Mouse (Mus musculus) R1 (cell line): ENCODE measurements around the gene Rnf169.
"Not testable (repeated sequence)": the region's sequence is repeated elsewhere in the genome, so short reads cannot be mapped to it uniquely, and the experiment has no call there.

ENCODE experiments used
- DNase-seq: peaks from one replicate; pipeline ENCODE4 v3.0.0-alpha.2; 2018; ENCODE audit warnings: low read depth, low spot score

Rnf169 gene

DNA sequence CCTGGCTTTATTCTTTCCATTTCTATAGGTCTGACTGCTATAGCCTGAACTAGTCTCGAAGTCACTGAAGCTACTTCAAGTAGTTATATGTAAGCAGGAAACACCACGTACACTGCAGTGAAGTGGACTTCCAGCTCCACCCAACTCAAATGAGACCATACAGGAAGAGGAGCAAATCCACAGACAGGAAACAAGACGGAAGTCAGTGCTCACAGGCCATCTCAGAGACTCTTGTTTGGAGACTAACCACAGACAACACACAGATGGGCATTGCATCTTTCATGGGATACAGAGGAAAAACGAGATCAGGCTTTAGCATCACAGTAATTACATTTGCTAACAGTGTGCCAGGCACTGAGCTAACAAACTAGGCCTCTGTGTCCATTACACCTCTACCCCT lies 33.9 kb downstream of the Rnf169 start:
- peak; percentile 39 for DNase-seq

GRCm38 (mm10) chr7:99945939-99946338 lies 34.3 kb downstream of the Rnf169 start:
- peak; percentile 87 for DNase-seq

GRCm38 (mm10) chr7:99945012-99945411 lies 35.2 kb downstream of the Rnf169 start:
- not testable (repeated sequence) for DNase-seq

GRCm38 (mm10) chr7:99944520-99944919 lies 35.7 kb downstream of the Rnf169 start:
- DNase-seq = no peak

DNA sequence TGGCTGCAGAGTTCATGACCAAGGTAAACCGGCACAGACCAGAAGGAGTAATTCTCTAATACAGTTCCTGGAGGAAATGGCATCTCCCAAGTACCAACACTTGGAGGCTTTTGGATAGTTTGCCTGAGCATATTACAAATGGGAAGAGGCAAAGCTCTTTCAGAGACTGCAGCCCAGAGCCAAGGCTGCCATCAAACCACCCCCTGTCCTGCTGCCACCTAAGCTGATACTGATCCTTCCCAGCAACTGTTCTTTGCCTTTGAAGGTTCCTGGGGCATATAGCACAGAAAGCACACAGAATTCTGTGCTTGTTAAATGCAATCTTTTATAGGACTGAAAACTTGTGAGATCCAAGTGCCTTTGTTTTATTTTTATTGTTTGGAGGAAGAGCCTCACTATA lies 39.6 kb downstream of the Rnf169 start:
- DNase-seq = no peak

DNA sequence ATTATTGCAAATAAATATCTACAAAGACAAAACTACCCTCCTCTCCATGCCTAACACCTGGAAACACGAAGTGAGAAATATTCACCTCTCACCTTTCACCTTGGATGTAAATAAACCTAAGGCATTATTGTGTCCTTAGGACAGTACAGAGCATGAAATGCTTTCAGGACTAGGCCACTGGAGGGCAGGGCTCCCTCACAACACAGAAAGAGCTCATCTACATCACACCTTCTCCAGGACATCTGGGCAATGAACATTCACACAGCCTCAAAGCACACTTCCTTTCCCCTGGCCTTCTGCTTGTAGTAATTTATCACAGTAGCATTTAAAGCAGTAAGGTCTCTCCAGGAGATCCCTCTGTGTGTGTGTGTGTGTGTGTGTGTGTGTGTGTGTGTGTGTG lies 44.5 kb downstream of the Rnf169 start:
- no peak for DNase-seq

GRCm38 (mm10) chr7:99926916-99927714 lies 53.1 kb downstream of the Rnf169 start:
- peak; percentile 74 for DNase-seq

DNA sequence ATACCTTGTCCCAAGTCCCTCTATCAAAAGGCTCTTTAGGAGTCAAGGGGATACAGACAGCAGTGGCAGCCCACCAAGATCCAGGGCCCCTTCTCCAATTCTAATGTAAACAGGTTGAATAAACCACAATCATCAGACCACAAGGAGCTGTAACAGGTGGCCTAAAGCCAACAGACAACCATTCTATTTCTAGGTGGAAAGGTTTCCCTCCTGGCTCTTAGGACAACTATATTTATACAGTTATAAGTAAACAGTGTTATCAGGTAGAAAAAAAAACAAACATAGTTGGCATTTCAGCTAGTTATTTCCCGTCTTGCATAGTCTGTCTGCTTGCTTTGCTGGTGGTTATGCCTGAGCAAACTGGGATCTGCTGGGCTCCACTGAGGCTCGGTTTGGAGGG lies 59.8 kb downstream of the Rnf169 start:
- no peak for DNase-seq

- no peak for DNase-seq
Observed at GRCm38 (mm10) chr7:99919971-99920370, 60.3 kb downstream of the Rnf169 start.

DNA sequence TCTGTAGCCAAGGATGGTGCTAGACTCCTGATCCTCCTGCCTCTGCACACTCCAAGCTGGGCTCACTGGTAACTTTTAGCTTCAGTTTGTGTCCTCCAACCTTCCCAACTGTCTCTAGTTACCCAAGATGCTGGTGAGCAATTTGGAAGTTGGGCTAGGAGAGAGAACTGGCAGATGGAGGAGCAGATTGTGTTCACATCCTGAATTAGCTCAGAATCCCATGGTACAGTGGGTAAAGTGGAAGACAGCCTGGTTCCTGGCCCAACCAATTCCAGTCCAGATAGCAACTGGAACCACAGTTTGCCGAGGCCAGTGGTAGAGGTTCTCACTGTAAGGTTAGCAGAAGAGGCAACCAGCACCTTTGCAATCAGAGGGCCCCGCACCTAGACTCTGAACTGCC lies 61.1 kb downstream of the Rnf169 start:
- no peak for DNase-seq

- no peak for DNase-seq
Observed at GRCm38 (mm10) chr7:99917320-99917844, 62.9 kb downstream of the Rnf169 start.

- peak; percentile 84 for DNase-seq
Observed at GRCm38 (mm10) chr7:99916741-99917319, 63.4 kb downstream of the Rnf169 start.

- DNase-seq = no peak
Observed at GRCm38 (mm10) chr7:99915511-99915910, 64.7 kb downstream of the Rnf169 start.

DNA sequence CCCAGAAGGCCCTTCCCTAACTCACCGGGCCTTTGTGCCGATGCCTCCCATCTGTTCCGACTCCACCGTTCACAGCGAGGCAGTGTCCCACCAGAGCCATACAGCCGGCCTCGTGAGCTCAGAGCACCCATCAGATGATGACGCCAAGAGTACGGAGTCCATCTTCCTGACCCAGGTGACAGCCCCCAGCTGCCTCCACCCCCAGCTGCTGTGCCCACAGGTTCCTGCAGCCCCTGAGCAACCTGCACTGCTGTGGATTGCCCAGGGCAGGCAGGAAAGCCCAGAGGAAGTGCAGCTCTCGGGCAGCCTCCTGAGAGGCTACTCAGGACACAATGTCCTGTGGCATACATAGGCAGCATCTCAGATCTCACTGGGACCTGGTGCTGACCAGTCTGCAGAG lies 65.9 kb downstream of the Rnf169 start:
- no peak for DNase-seq

- no peak for DNase-seq
Observed at GRCm38 (mm10) chr7:99911038-99911437, 69.2 kb downstream of the Rnf169 start.

GRCm38 (mm10) chr7:99907463-99907862 lies 72.8 kb downstream of the Rnf169 start:
- DNase-seq = no peak

DNA sequence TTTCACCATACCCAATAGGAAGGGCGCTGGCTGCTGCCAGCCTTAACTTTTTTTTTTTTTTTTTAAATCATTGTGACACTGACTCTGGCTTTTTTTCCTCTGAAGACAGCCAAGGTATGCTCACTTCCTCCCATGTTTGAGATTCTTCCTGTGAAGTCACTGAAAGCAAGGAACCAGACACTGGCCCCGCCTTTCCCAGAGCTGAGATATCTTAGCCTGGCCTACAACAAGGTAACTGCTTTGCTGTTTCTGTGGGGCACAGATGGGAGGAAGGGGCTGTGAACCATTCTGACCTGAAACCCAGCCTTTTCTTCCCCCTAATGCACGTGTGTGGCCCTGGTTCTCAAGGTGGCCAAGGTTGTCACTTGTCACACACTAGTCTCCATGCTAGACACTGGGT lies 73.9 kb downstream of the Rnf169 start:
- no peak for DNase-seq

DNA sequence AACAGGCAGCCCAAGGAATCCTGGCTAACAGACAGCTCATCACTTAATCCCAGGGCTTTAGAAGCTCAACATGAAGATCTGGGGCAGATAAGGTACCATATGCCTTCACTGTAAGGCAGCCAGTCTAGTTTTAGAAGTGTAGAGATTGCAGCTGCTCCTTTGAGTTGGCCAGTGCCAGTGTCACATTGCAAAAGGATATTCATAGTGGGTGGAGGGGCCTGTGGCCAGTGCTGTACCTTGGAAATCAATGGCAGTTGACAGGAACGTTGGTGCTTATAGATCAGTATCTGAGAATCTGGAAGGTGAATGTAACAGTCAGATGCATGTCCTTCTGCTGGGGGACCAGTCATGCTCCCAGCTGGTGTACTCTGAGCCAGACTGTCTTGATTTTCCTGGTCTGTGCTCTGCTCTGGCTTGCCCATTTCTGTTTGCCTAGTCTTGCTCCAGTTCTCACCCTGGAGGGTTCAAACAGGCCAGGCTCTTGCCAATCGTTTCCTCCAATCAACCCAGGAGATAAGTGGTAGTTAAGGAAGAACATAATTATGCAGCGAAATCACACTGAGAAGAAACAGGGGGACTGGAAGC lies 75.7 kb downstream of the Rnf169 start:
- DNase-seq = no peak

DNA sequence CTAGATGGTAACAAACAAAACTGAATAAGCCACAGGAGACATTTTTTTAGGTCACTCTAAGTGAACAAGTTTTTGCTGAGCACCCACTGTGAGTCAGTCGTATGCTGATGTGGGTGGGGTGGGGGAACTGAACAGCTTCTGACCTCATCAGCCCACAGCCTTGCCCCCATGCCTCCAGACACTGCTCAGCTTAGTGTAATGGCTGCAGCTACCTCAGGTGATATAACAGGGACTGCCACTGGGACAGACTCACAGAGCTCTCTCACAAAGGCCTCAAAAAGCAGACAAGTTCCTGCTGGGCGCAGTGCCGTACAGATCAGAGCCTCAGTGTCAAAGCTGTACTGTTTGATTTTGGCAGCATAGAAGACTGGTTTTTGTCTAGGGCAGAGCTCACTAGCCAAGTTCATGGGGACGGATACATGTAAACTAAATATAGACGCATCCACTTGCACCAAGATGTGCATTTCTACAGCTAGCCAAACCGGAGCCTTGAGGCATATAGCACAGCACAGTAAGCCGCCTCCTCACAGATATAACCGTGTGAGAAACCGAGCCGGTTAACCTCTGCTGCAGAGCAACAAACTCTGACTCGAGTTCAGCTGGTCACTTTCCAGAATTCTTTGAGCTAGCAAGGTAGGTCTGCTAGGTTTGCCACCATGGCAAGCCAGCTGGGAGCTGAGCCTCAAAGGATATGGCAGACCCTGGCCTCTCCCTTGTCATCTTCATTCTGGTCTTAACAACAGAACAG lies 77.2 kb downstream of the Rnf169 start:
- DNase-seq = peak; percentile 20

- DNase-seq = no peak
Observed at GRCm38 (mm10) chr7:99902208-99902607, 78.0 kb downstream of the Rnf169 start.

- no peak for DNase-seq
Observed at GRCm38 (mm10) chr7:99896905-99897304, 83.3 kb downstream of the Rnf169 start.

DNA sequence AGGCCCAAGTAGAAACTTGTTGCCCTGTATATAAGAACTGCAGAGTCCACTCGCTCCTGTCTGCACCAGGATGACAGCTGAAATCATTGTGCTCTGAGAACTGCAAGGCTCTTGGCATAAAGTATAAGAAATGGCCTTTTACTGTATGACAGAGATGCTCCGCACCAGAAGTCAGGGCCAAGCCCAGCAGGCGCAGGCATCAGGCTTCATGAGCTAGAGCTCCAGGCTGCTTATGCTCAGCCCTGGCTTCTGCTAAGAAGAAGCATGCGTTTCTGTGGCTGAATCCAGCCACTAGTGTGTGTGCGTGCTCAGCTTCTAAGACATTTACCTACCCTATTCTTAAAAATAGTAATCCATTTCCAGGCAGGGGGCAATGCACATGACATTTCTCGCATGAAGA lies 85.8 kb downstream of the Rnf169 start:
- DNase-seq = no peak
